Mouse (Mus musculus) G1E (cell line): ENCODE measurements around the gene Rora.

Experiments
- CTCF ChIP-seq: IDR thresholded peaks from 2 replicates; pipeline ENCODE4 v1.5.1; 2012; ENCODE audit warnings: low read depth, low read length, inconsistent platforms, mixed read lengths
- POLR2AphosphoS5 ChIP-seq: IDR thresholded peaks from 2 replicates; pipeline ENCODE4 v1.6.1; 2012; ENCODE audit warnings: low read depth, low read length, inconsistent platforms; ENCODE audit not compliant: insufficient replicate concordance
- TAL1 ChIP-seq: conservative IDR thresholded peaks from 2 replicates; pipeline ENCODE4 v1.6.1; 2012; ENCODE audit warnings: low read depth, low read length, inconsistent platforms, mixed read lengths

GRCm38 (mm10) chr9:69192446-69192845, 538.9 kb downstream of the Rora start:
- TF ChIP-seq CTCF (no peak), TAL1 (no peak), POLR2AphosphoS5 (no peak)
